Mouse (Mus musculus) left cerebral cortex, postnatal 14 days (tissue): ENCODE measurements around the gene Cdc123. TPM values are rescaled to one million over a fixed set of nuclear protein-coding genes. Genes with fewer than 3 reads are reported as not detected.

Experiments
- DNase-seq, 2 experiments: peaks; one replicate each; pipeline ENCODE4 v3.0.0; 2021 to 2022; ENCODE audit warnings: low spot score in 2 of 2, mixed read lengths in 1 of 2
- intact Hi-C: fragments of 180-260 bp; cut with DNase I; formaldehyde crosslinking; loops from one replicate; pipeline ENCODE4 v1.15.1; 2025
- long read RNA-seq, 2 experiments: library from polyadenylated mRNA; stranded (forward); transcript quantifications; one replicate each; pipeline ENCODE4 v2.0.0; 2021
- total RNA-seq, 2 experiments: library from RNA; stranded (reverse); gene quantifications; 2 replicates each; pipeline ENCODE4 v1.2.3; 2021

Cdc123 gene
- 100 to 1,000 TPM; 123 to 133 TPM for total RNA-seq
- long read RNA-seq, experiment 1, transcript Cdc123-201 (13 exons, 1,827 nt) = major isoform, 43 of 59 reads
- long read RNA-seq, experiment 1, partial matches to known transcripts = 1 of 59 reads
- long read RNA-seq, experiment 1, other reads (novel, unspliced or antisense) = 13 of 59 reads
- long read RNA-seq, experiment 2, transcript Cdc123-201 (13 exons, 1,827 nt) = major isoform, 30 of 39 reads
- long read RNA-seq, experiment 2, partial matches to known transcripts = 2 of 39 reads
- long read RNA-seq, experiment 2, other reads (novel, unspliced or antisense) = 7 of 39 reads

DNA sequence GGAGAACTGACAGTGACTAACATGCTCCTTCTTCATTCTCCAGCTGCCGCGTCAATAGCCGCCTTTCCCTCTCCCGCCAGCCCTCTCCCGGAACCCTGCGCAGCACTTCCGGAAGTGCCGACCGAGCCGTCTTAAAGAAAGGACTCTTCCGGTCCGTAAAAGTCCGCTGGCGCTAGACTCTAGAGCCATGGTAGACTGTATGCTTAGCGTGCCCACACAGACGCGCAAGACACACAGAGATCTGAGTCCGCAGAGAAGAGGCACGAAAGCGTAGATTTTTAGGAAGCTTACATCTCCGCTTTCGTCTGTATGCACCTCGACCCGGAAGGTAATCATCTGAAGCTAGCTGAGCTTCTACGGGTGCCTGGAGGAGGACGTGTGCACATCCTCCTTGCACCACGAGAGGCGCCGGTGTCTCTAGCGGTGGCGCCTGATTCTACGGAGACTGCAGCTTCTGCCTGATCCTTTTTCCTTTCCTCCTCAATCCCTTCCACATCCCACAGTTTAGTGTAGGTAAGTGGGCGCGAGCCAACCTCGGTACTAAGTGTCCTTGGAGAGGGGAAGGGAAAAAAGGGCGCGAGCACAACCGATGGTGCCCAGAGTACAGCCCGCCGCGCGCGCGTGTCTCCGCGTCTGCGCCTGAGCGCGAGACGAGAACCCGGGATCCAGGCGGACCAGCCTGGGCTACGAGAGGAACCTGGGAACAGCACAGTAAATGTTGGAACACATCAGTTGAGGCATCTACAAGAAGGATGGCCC is at the start of gene Cdc123, which contains the start of gene Nudt5:
Cdc123 (minus strand) TSS at position 292 of the 759 bp plus-strand sequence.
Nudt5 (plus strand) TSS at position 147 of the 759 bp plus-strand sequence.
- intact Hi-C loops = no loop called here
- peak; percentile 92 to 95 for DNase-seq

DNA sequence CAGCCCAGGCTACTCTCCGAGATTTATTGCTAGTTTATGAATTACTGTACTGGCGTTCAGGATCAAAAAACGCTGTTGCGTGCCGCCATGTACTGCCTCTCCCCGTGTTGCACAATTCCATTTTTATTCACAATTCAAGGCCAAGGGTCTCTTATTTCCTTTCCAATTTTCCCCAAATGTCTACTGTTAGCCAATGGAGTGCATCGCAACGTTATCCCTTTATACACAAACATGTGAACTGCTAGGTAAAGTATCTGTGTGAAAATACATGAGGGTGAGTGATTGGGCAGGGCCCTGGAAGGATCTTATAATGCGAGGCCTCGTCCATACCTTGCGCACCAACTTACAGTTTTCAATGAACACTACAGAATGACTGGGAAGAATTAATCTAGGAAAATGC is 49.3 kb upstream of the Cdc123 start:
- intact Hi-C loops = no loop called here
- no peak for DNase-seq

DNA sequence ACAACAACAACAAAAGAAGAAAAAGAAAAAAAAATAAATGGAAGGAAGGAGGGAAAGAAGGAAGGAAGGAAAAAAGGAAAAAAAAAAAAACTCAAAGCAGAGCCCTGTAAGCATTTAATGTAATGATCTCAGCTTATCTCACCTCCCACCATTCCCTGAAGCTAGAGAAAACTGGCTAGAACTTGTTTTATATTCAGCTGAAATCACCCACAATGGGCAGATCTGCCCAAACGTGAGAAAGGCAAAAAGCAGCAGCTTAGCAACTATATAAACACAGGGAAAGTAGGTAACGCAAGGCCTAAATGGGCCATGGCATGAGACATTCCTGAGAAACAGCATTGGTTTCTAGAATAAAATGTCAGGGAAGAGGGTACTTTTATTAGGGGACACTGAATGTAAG is 44.4 kb upstream of the Cdc123 start:
- DNase-seq = peak; percentile 23 to 65
- intact Hi-C loops = no loop called here

DNA sequence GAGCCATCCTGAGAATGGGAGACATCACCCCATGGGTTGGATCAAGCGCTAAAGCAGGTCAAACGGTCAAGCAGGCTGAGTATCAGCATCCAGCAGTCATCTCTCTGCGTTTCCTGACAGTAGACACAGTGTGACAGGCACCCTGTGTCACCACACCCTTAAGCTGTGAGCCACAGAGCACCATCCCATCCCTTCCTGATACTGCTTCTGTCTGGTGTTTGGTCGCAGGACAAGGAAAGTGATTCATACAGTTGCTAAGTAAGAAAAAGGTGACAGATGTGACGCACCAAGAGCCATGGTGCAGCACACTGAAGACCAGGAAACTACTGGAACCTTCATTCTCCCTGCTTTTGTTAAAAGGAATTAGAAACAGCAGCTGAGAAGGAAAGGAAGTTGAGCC is 43.9 kb upstream of the Cdc123 start:
- DNase-seq = no peak
- intact Hi-C loops = no loop called here

DNA sequence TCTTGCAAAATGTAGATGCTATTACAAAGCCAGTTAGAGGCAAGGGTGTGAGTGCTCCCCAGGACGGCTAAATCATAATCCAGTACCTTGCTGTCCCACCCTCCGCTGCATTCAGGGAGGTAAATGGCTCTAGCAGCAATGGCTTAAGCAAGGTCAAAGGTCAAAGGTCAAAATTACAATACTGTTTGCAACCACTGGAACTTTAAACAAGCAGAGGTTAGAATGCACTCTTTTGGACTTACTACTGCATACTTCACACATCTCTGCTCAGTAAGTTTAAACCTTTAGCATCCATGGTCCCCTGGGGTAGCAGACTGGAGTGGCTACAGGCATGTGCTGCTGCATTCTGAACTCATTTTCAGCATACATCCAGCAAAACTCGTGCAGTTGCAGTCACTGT is 32.5 kb upstream of the Cdc123 start:
- no peak for DNase-seq
- intact Hi-C loops = no loop called here

DNA sequence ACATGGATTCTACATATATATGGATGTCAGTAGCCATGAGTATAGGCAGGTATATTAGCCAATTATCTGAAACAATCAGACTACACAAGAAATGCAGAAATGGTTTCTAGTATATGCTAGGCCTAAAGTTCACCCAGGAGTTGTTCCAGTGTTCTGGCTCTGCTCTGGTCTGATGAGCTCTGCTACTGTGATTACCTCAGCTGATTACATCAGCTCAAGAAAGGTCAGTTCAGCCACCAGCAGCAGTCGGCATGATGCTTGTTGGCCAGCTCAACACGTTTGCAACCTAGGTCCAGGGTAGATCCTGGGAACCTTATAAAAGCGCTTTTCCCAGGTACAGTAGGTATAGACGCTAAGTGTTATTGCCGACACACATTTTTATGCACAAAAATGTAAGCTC is 24.8 kb upstream of the Cdc123 start:
- intact Hi-C loops = no loop called here
- DNase-seq = no peak

DNA sequence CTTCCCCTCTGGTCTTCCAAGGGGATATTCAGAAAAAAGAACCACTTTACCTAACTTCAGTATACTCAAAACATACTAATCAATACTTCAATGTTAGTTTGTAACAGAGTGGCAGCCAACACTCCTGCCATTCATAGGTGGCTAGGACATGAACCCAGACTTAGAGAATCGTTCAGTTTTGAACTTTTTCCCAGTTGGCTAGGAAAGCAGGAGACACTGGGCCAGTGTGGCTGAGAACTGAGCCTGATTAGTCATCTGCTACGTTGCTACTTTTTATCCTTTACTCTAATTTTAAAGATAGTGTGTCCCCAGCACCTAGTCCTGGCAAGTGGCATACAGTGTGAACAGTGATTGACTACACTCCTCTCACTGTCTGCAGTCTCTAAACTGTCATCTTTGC is 22.7 kb upstream of the Cdc123 start:
- DNase-seq = no peak
- intact Hi-C loops = no loop called here

DNA sequence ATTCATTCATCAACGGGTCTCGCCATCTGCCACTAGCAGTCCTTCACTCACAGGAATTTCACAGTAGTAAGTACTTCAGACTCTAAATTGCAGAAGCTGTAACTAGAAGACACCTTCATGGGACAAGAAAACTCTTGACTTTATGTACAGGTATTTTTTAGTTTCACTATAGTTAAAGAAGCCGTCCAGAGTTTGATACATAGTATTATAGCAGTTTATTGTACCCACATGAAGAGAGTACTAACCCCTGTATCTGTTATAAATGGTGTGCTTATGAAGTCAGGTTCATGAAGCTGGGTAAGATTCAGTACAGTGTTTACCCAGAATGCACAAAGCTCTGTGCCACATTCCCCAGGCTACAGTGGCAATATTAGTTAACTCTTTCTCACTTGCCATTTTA is 17.9 kb upstream of the Cdc123 start, which contains the start of gene Gm13199:
Gm13199 (minus strand) TSS at position 101 of the 400 bp plus-strand sequence.
- intact Hi-C loops = no loop called here
- no peak for DNase-seq

DNA sequence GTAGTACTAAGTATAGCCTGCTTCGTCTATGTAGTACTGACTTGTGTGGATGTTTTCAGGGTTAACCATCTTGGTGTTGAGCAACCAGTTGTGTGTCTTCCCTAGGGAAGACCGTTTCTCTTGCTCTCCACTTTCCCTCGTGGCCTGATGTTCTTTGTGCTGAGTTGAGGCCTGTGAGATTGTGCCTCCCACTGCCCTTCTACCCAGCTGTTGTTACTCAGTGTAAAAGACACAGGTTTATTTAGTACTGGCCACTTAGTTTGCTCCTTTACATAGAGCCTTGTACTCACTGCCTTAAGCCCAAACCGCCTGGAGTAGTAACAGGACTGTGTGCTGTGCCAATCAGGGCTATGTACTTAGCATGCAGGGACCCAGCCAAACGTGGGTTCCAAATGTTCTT is 6.9 kb upstream of the Cdc123 start:
- intact Hi-C loops = no loop called here
- no peak for DNase-seq

DNA sequence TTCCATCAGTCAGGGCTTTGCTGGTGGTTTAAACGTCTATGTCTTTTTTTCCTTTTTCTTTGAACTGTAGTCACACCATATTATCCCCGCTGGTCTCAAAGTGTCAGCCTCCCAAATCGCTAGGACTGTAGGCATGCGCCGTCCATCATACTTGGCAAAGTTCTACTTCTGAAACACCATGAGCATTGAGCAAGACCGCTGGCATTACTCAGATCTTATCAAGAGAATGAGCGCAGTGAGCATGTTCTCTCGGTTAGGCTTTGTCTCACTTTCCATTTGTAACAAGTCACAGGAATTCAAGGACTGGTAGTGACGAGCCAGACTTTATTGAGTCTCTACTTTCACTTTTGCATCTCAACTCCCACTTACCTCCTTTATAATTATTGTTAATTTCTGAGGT is 6.2 kb upstream of the Cdc123 start:
- intact Hi-C loops = no loop called here
- no peak for DNase-seq

DNA sequence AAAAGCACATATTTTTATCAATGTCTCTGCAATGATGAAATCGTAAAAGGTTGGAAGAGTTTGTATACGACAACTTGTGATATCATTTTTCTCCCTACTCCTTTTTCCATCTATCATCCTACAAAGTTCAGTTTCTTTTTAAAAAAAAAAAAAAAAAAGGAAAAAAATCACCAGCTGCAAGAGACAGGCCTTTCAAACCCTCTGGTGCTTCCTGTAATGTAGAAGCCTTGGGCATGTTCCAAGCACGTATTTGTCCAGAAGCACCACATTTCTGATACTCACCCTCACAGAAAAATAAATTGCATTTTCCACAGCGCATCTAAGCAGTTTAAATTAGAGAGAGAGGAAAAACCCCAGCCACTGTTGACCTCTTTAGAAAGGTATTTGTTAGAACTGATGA is 862 bp upstream of the Cdc123 start:
- intact Hi-C loops = no loop called here
- DNase-seq = no peak

DNA sequence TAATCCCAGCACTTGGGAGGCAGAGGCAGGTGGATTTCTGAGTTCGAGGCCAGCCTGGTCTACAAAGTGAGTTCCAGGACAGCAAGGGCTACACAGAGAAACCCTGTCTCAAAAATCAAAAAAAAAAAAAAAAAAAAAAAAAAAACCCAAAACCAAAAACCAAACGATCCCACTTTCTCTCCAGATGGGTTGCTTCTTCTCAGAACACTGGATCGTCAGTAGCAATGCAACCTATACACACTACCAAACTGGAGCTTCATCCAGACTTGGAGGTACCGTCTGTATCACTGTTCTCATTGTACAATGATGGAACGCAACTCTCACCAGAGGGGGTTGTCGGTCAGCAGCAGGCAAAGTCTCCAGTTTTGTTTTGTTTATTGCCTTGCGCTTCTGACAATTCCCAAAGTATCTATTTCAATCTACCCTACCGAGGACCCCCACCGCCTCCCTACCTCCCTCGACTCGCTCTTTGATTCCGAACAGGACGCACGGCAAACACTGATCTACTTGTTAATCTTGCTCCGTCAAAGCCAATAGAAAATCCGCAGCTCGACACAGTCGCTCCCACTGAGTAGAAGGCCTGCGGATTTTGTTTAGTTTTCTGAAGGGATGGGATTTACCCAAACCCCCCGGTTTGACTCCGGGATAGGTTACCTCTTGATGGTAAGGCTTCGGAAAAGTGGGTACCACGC is 637 bp downstream of the Cdc123 start:
- DNase-seq = peak in 1 of 2 experiments; percentile 10
- intact Hi-C loops = no loop called here

DNA sequence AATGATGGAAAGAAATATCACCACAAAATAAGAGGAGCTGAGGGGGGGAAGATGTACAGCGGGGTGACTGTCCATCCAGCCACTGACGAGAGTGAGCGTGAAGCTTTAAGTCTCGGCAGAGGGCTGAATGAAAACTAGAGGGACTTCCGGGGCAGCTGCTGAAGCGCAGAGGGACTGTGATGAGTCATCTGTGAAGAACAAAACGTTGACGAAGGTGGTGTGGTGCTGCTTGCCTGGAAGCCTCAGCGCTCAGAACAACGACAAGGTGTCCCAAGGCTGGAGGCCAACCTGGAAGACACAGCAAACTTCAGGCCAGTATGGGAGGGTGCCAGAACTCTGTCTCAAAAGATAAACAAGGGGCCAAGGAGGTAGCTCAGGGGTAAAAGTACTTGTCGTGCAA is 4.1 kb downstream of the Cdc123 start:
- no peak for DNase-seq
- intact Hi-C loops = no loop called here

DNA sequence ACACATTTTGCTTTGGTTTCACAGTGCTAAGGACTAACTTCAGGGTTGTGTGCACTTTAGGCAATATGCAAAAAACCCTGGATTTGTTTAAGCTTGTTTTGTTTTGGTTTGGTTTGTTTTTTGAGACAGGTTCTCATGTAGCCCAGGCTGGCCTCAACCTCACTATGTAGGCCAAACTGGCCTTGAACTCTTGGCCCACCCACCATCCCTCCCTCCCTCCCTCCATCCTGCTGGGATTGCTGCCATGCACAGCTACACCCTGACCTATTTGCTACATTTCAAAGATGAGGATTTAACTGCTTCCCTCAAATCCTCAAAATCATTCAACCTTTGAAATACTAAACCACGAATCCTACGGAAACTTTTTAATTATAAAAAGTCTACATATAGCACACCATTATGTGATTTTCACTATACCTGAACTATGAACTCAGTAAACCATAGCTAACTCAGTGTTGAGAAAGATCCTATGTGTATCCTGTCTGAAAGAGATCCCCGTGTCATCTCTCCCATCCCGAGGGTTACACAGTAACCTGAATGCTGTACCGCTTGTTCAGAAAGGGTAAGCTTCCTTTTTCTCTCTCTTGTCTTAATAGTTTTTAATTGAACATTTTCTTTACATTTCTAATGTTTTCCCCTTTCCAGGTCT is 19.6 kb downstream of the Cdc123 start:
- DNase-seq = no peak

DNA sequence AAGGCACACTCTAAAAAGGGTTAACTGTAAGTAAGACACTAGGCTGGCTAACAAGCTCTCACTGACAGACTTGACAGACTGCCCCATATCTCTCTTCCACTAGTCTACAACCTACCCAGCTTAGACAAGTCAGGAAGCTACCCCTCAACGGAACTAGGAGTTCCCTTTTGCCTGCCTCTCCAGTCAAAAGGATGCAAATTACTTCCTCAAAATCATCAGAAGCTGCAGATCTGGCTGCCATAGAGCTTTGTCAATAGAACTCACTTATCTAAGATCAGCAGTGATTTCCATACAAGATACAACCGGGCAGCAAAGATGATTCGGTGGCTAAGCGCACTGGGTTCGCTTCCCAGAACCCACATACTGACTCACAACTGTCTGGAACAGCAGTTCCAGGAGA is 20.3 kb downstream of the Cdc123 start:
- no peak for DNase-seq
- intact Hi-C loops = no loop called here

More for the DNA sequence above, 19.6 kb downstream of the Cdc123 start:
- intact Hi-C loops = no loop called here

DNA sequence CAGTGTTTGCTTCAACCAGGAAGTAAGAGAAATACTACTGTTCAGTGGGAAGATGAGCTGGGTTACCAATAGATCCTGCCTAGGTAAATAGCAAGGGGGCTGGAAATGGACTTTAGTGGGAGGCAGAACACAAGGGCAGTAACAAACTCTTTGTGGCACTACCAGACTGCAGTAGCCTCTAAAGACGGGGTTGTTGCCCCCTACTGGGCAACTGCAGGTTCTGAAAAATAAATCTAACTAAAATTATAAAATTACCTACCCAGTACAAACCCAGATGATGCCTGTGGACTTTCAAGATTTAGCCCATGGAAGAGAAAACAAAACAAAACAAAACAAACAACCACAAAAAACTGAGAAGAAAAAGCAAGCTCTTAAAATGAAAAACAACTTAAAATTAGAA is 20.8 kb downstream of the Cdc123 start:
- intact Hi-C loops = no loop called here

DNA sequence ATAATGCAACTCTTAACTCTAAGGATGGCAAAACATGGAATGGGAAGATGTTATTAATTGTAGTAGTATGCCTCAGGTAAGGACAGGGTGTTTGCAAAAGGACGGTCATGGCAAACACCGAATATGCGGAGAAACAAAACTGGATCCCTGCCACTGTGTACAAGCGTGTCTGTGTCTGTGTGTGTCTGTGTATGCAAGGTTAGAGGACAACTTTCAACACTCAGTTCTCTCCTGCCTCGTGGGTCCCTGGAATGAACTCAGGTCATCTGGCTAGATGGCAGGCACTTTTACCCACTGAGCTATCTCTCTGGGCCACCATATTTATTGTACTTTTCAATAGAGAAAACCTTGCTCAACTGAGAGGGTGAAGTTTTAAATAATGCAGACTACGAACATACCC is 22.5 kb downstream of the Cdc123 start:
- no peak for DNase-seq
- intact Hi-C loops = no loop called here

More for the DNA sequence above, 20.8 kb downstream of the Cdc123 start:
- peak in 1 of 2 experiments; percentile 24 for DNase-seq

DNA sequence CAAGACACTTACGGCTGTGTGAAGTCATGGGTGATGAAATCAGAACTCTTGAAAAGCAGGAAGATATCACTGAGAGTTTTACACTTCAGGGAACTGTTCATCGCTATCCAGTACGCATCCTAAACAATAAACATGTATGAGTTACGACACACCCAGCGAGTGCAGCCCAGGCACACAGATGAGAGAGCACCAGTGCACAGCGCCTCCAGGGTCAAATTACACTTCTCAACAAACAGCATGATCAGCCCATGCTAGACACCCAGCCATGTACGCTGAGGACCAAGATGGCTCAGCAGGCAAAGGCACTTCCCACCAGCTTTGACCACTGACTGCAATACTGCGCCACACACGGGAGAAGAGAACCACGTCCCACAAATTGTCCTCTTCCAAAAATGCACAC is 23.7 kb downstream of the Cdc123 start:
- intact Hi-C loops = no loop called here
- no peak for DNase-seq

DNA sequence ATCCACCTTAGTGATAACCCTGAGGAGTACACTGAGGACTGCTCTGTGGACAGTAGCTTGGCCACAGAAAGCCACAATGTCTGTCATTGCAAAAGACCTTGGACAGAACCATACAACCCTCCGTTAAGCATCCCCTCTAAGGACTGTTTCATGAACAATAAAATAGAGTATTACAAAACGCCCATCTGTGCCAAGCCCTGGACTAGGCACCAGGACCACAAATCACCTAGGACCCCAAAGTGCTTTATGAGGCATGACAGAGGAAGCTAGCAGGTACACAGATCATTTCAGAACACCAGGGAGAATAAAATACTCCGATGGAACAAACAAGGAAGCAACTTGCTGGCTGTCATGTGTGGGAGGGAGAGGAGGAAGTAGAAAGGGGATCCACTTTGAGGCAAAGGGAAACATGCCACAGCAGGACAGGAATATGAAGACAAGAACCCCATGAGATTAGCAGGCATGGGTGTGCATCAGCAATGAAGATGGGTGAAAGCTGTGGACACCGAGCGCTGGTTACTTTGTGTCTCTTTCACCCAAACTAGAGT is 33.7 kb downstream of the Cdc123 start:
- DNase-seq = no peak
- intact Hi-C loops = no loop called here
